Mouse (Mus musculus) adrenal gland, adult 18-20 months (tissue): ENCODE results near the gene Rab29. TPM values are rescaled to one million over a fixed set of nuclear protein-coding genes. Genes with fewer than 3 reads are reported as not detected.
"Not testable (repeated sequence)": the region's sequence is repeated elsewhere in the genome, so short reads cannot be mapped to it uniquely, and the experiment has no call there.

ENCODE experiments used
- DNase-seq, 2 experiments: peaks; one replicate each; pipeline ENCODE4 v3.0.0; 2021 to 2022; ENCODE audit warnings: low spot score in 2 of 2
- total RNA-seq, 2 experiments: library from RNA; stranded (reverse); gene quantifications; 1 replicate in 1 of 2; 2 replicates in 1 of 2; pipeline ENCODE4 v1.2.3; 2021

Gene Rab29
- total RNA-seq, 2 experiments from 2014 or later, result 14.2 to 14.5 TPM

DNA sequence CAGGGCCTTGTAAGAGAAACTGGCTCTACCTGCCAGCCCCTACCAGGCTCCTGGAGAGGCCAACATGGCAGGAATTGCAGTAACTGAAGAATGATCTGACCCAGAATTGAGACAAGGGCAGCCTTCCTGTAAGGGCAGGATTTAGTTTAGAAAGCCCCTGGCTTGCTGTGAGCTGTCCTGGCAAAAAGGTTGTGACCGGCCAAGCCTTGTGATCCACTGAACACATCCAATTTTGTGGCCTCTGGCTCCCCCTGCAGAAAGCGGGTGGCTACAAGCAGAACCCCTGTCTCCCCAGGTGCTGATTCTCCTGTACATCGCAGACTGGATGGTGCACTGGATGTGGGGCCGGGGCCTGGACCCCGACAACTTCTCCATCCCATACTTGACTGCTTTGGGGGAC, 20.8 kb upstream of the Rab29 start:
- DNase-seq, result peak; percentile 49 to 53

DNA sequence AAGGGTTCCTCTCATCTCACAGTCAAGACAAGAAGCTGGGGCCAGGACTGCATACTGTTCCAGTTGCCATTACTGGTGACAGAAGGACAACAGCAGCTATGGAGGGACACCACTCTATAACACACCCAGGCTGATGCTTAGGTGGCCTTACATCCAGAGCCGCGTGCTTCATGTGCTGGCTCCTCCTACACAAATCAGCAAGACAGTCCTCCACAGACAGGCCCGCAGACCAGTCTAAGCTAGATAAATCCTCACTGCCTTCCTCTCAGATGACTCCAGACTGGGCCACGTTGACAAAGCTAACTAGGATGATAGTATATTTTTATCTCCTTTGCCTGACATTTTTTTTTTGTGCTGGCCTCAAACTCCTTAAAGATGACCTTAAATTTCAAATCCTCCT, 5.2 kb upstream of the Rab29 start:
- no peak for DNase-seq

DNA sequence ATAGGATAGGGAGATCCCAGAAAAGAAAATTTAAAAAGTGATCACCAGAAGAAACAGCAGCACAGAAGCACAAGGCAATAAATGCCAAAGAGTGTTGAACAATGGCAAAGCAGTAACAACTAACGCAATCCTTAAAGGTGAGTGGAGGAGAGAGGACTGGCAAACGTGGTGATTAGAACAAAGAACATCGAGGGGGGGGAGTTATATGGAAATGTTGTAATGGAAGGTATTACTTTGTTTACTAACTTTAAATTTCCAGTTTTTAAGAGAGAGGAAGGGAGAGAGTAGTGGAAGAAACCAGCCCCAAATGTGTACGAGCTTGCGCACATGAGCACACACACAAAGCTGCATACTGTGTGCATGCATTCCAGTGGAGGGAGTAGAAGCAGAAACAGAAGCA, 1.4 kb upstream of the Rab29 start:
- DNase-seq, result no peak

DNA sequence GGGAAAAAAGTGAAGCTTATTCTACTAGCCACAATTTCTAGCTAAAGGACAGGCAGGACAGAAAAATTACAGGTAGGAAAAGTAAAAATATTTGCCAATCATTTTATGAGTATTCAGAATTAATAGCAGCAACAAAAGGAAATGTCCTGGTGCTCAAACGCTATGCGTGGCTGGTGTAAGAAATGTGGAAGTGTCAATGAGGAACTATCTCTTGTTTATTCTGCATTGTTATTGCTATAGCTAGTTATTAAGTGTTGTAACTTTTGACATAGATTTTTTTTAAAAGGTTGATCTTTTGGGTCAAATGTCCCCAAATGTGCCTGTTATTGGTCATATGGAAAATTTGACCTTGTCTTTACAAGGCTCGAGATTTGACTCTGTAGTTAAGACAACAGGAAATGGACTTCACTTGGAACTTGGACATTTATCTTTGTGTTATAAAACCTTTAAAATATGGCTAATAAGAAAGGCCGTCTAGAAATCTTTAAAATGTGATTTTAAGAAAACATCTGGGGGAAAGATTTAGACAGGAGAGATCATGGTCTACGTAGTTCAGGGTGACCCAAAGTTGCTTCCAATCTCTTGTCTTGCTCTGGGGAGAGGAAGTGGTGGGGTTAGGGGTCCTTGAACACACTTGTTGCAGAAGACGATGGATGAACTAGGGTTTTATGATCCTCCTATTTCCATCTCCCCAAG, 572 bp upstream of the Rab29 start:
- no peak for DNase-seq

DNA sequence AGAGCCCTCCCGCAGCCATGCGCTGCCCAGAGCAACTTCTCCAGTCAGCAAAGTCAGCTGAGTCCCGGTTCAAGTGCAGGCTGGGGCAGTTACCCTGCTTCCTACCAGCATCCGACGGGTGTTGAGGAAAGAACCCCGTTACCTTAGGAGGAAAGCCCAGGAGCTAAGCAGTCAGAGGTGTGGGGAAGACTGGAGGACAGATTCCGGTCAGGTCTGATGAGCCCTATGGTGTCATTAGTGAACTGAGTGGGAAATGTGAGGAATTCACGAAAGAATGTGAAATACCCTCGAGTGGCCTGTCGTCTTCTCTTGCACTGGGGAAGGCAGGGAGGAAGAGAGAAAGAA, 894 bp downstream of the Rab29 start:
- DNase-seq, result no peak

DNA sequence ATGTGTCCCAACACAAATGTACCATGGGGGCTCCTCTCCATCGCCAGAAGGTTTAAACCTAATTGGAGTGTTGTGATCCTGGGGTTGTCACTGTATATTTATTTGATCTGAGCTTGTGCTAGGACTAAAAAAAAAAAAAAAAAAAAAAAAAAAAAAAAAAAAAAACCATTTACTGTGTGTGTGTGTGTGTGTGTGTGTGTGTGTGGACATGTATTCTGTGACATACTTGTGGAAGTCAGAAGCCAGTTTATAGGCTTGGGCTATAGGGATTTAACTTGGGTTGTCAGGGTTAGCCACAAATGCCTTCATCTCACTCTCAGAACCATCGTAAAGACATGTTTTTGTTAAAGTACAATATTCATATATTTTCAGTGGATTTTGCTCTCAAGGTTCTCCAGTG, 2.5 kb downstream of the Rab29 start:
- DNase-seq, result no peak

DNA sequence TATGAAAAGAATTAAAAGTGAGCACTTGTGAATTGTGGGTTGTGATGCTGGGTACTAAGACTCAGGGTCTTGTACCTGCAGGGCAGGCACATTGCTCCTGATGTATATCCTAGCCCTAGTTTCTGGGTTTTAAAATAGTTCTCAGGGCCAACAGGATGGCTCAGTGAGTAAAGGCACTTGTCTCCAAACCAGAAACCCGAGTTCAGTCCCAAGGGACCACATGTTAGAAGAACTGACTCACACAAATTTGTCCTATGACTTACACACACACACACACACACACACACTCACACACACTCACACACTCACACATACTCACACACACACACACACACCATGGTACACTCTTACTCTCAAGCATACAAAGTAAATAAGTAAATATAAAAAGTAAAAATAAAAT, 5.8 kb downstream of the Rab29 start:
- DNase-seq, result no peak

DNA sequence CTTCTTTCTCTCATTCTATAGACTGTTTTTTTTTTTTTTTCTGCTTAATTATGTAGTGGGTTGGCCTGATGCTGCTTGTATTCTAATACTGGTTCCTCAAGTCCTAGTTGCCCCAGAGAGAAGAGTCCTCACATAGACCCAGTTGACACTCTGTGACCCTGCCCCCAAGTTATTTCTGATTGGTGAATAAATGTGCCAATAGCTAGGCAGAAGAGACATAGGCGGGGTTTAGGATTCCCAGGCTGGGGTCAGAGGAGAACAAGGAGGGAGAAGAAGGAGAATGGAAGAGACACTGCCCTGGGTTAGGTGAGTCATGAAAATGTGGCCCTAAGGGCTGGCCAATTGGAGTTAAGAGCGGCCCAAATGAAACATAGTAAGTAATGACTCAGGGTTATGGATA, 12.8 kb downstream of the Rab29 start:
- DNase-seq, result no peak

DNA sequence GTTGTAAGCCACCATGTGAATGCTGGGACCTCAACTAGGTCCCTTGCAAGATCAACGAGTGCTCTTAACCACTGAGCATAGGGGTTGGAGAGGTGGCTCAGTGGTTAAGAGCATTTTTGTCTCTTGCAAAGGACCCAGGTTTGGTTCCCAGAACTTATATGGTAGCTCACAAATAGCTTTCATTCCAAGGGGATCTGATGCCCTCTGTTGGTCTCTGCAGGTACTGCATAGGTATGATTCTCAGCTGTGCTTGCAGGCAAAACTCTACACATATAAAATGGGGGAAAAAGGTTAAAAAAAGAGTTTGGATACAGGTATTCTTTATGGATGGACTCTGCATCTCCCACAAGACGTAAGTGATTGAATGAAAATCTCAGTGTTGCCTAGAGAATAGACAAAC, 15.8 kb downstream of the Rab29 start:
- DNase-seq, result peak; percentile 24 to 40

DNA sequence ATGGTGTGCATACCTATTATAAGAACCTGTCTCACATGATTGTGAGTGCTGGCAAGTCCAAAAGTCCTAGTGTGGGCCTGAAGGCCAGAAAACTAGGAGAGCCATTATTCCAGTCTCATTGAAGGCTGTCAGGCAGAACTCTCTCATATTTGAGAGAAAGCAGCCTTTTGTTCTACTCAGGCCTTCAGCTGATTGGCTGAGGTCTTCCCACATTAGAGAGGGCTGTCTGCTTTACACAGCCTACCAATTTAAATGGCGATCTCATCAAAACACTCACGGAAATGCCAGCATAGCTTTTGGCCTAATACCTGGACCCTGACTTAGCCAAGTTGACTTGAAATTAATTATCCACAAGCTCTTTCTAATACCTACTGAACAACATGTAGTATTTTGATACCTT, 19.1 kb downstream of the Rab29 start:
- no peak for DNase-seq

DNA sequence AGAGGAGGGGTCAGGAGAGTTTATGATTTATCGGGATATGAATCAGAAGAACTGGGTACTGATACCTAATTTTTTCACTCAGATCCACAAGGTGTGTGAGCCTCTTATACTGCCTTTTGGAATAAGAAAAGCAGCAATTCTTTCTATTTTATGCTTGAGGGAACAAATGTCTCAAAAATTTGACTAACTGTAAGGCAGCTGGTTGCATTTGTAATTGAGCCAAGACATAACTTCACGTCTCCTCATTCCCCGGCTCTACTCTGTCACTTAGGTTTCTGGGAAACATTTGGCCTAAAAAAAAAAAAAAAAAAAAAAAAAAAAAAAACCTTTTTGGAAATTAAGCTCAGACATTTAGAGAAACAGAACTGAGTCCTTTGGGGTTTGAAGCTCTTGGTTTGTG, 19.6 kb downstream of the Rab29 start:
- DNase-seq, result no peak

DNA sequence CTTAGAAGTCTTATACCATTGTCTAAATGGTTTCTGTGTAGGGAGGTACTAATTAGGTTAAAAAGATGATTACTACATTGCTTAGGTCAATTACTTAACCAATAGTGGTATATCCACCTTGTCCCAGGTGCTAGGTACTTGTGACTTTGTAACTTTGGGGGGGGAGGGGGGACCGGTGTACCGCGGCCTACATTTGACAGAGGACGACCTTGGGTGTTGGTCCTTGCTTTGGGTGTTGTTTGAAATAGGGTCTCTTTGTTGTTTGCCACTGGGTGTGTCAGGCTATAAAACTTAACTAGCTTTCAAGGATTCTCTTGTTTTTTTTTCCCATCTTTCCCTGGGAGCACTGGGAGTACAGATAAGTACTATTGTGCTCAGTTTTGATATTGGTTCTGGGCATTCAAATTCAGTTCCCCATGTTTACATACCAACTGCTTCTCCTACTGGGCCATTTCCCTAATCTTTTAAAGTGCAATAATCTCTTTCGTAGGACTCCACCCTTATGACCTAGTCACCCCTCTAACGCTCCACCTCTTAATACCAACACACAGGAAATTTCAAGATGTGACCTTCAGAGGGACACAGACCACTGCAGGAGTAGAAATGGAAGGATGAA, 23.1 kb downstream of the Rab29 start:
- no peak for DNase-seq

DNA sequence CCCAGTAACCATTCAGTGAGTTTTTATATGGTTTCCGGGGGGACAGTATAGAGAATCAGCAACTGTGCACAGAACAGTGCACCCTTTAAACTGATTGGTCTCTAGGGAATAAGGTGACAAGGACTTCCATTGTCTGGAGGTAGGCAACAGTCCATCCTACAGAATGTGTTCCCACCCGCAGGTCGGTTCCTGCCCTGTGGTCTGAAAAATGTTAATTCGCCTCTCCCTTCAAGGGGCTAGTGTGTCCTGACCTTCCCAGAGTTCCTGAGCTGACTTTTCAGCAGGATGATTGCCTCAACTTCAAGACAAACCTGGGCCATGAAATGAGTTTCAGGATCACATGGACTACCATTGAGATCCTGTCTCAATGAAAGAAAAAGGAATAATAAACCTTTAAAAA, 24.4 kb downstream of the Rab29 start:
- no peak for DNase-seq

DNA sequence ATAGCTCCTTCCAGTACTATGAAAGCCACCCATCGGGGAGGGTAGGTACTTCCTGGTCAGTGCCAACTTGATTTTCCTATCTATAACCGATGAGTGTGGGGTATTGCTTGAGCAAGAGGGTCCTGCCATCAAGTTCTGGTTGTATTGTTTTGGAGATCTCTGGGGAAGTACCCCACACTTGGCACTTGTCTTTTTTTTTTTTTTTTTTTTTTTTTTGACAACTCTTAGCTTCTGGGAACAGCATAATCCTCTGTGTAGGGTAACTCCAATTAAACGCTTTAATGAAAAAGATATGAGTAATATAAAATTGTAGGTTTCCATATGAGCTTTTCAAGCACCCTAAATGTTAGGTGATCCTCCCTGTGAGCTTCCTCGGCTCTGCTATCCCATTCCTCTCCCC, 35.7 kb downstream of the Rab29 start:
- DNase-seq, result no peak

DNA sequence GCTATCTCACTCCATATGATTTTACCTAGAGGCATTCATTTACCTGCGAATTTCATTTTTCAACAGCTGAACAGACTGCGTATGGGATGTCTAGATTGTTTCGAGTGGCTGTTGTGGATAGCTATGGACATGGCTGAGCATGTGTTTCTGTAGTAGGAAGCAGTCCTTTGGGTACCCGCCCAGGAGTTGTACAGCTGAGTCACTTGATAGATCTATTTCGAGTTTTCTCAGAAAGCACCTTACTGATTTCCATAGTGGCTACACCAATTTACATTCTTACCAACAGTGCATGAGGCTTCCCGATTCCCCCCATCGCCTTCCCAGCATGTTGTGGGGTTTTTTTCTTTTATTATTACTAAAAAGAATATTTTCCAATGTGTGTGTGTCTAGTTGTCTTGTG, 36.2 kb downstream of the Rab29 start:
- no peak for DNase-seq

DNA sequence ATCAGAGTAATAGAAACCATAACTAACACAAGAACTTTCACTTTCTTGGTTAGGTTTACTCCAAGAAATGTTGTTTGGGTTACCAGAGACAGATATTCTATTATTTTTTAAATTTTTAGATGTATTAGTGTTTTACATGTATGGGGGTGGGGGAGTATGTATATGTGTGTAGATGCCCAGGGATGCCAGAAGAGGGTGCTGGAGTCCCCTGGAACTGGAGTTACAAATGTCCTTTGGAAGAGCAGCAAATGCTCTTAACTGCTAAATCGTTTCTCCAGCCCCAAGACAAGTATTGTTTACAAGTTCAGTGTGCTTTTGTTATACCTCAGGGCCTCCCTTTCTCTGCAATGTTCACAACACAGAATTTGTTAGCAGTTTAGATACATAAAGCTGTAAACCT, 38.5 kb downstream of the Rab29 start:
- peak in 1 of 2 experiments; percentile 25 for DNase-seq

DNA sequence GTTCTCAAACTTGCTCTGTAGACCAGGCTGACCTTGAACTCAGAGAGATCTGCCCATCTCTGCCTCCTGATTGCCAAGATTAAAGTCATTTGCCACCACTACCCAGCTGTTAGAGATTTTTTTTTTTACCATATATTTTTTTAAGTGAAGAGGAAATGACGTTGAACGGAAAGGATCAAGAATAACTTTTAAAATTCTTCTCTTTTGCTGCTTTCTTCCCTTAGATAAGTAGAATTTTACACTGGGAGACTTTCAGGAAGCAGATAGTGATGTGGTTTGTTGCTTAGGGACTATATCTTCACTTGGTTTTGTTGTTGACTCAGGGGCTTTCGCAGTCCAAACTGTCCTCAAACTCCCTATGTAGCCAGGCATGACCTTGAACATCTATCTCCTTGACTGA, 41.4 kb downstream of the Rab29 start:
- no peak for DNase-seq

DNA sequence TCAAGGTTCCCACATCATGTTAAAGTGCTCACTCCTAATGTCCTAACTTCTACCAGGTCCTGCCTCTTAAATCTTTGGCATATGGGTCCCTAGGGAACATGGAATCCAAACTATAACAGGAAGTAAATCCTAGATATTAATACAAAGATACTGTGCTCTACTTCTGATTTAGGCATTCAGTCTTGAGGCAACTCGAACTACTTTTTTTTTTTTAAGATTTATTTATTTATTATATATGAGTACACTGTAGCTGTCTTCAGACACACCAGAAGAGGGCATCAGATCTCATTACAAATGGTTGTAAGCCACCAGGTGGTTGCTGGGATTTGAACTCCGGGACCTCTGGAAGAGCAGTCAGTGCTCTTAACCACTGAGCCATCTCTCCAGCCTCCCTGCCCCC, 42.2 kb downstream of the Rab29 start:
- DNase-seq, result not testable (repeated sequence)

DNA sequence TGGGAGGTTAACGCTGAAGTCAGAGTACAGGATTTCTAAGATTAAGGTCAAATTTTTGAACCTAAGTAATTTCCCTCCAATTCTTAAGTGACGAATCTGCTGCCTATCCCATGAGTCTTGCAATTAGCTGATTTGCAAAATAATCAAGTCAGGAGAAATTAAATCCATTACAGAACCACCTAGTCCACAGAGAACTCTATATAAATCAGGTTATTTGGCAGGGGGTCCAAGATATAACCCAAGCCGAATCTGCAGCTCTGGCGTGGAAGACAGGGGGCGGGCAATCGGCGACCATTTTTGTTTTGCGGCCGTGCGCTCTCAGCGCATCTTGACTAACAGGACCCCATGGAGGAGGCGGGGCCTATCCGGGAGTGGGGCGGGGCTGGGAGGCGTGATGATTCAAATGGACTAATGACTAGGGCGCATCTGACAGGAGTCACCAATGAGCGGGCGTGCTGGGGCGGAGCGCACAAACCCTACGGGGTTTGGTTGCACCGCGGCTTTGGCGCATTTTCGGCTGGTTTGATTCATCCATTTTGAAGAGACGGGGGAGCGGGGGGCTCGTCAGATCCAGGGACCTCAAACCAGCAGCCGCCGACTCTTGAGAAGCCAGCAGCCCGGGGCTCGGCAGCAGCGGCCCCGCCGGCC, 43.1 kb downstream of the Rab29 start, which contains the start of gene Nucks1:
Gene Nucks1 (plus strand): TSS at position 534 of the 648 bp plus-strand sequence.
- DNase-seq, result peak; percentile 96

DNA sequence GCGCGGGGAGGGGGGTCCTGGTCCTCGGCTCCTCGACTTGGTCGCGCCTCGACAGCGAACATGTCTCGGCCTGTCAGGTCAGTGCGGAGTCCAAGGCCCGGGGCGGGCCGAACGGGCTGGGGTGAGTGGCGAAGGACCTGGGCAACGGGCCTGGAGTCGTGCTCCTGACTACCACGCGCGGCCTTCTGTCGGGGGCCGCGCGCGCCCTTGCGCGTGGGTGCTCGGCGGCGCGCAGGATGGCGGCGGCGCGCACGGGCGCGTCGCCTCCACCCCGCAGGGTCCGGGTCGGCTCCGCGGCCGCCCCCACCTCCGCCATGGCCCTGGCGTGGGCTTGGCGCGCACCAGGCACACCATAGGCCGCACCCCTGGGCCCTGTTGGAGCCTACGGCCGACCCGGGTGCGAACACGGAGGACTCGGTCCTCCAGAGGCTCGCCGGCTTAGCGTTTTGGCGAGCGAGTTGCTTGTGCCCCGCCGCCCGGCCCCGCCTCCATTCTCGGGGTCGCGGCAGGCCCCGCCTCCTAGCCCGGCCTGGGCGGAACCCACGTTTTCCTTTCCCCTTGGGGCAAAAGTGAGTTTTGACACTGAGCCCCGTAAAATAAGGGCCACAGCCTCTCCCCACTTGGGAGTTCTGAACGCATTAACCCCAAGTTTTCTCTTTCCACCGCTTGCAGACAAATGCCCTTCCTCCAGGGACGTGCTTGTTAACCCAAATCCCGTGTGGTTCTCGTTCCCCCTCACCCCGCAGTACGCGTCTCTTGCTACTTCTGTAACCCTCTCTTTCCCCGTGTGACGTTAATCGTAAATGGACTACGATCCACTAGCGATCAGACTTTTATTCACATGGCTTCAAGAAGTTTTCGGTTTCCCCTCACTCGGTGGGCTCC, 43.9 kb downstream of the Rab29 start:
- DNase-seq, result peak; percentile 84 to 87

DNA sequence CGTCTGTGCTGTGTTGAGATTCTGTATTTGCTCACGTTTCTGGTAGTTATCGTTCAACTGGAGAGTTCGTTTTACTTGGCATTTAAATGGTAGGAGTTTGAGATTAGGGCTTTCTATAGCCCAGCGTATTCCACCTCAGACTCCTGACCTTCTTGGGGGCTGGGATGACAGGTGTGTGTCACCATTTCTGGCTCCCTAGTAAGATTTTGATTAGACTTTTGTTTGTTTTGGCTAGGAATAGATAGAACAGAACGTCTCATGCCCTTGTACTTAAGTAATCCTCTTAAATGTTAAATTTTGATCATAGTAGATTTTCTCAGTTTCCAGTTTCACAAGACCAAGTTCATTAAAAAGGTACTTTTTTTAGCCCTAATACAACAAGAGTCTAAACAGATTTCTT, 50.6 kb downstream of the Rab29 start:
- no peak for DNase-seq

DNA sequence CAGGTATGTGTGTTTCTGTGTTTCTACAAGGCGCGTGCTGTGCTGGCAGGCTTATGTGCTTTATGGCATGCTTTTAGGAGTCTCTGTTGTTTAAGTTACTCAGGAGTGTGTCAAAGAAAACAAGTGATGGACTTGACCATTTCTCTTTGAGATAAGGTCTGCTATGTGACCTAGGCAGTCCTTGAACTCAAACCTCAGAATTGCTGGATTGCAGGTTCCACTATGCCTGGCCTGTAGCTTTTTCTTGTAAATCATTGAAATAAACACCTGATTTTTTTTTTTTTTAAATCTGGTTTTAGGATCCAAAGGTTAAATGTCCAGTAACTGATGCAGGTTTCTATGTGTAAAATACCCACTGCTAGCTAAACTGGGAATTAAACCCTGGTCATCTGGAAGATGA, 52.0 kb downstream of the Rab29 start:
- DNase-seq, result no peak
